8 mouse cellular contexts compared by ENCODE assay signal in genomic region chr12:24697484-24698204, GRCm38 (mm10). TPM values are rescaled to one million over a fixed set of nuclear protein-coding genes. Genes with fewer than 3 reads are reported as not detected.
DNase-seq lines count a peak whose midpoint lies in the region; ATAC-seq and TF ChIP-seq lines count a peak whose summit lies in the region.

No protein-coding gene starts in this region.

- no peaks in the 10 kb centered on the region for H3K36me3 ChIP-seq in heart, embryonic 13.5 days
- no peaks in the 10 kb centered on the region for H3K36me3 ChIP-seq in MEL (ENCODE audit: control insufficient read depth in 1 of 2, insufficient read depth in 2 of 2, low read length in 2 of 2)

- TF ChIP-seq RAD21 in MEL (IDR thresholded peaks at IDR 0.05; ENCODE audit: low read depth, low read length) = peak; percentile 13

- H3K4me3 ChIP-seq in heart, embryonic 13.5 days = no peak overlapping the region
- peak overlapping the region; percentile 44 to 54 for H3K4me3 ChIP-seq in MEL (ENCODE audit: control insufficient read depth in 1 of 2, insufficient read depth in 1 of 2, low read depth in 2 of 2, low read length in 2 of 2)

- no peak for TF ChIP-seq EP300 in MEL (IDR thresholded peaks at IDR 0.05; ENCODE audit: low read depth in 1 of 2, low read length in 2 of 2)

- no peak overlapping the region for H3K27ac ChIP-seq in heart, embryonic 13.5 days (replicated peaks)
- H3K27ac ChIP-seq in MEL (ENCODE audit: control insufficient read depth, low read depth, low read length) = no peak overlapping the region

- no peak for TF ChIP-seq POLR2A in MEL (IDR thresholded peaks at IDR 0.05; ENCODE audit: control insufficient read depth in 1 of 2, insufficient read depth in 1 of 2, low read depth in 1 of 2, low read length in 2 of 2, poor library complexity in 1 of 2)

- H3K9ac ChIP-seq in heart, embryonic 13.5 days = no peak overlapping the region
- peak overlapping the region; percentile 39 for H3K9ac ChIP-seq in MEL (ENCODE audit: control insufficient read depth, low read depth, low read length, poor library complexity, severe bottlenecking)

- TF ChIP-seq CTCF in MEL (IDR thresholded peaks at IDR 0.05 in 2 of 3, conservative IDR thresholded peaks at IDR 0.05 in 1 of 3; ENCODE audit: control insufficient read depth in 1 of 3, insufficient read depth in 1 of 3, low read depth in 2 of 3, low read length in 3 of 3, poor library complexity in 1 of 3, severe bottlenecking in 1 of 3) = peak in 2 of 3 experiments; percentile 44 to 64; a peak in 5 of 6 replicates

- H3K4me2 ChIP-seq in heart, embryonic 13.5 days = peak overlapping the region; percentile 13; the same call in 1 of the 2 replicates

- H3K27me3 ChIP-seq in heart, embryonic 13.5 days (replicated peaks) = peaks cover 11% of the 10 kb centered on the region
- no peaks in the 10 kb centered on the region for H3K27me3 ChIP-seq in MEL (ENCODE audit: control insufficient read depth in 1 of 2, insufficient read depth in 2 of 2, low read length in 2 of 2)

- no peak for ATAC-seq in heart, embryonic 13.5 days (ENCODE audit: extremely low read depth, insufficient number of reproducible peaks, low FRiP score, low TSS enrichment)
- peak; percentile 72 for ATAC-seq in granulocyte monocyte progenitor cell, adult 5-6 weeks (replicated peaks; ENCODE audit: poor library complexity, severe bottlenecking)
- ATAC-seq in megakaryocyte-erythroid progenitor cell, adult 5-6 weeks (replicated peaks; ENCODE audit: low FRiP score, low TSS enrichment, poor library complexity, severe bottlenecking) = peak; percentile 61

- H3K9me3 ChIP-seq in heart, embryonic 13.5 days = no peaks in the 10 kb centered on the region
- H3K9me3 ChIP-seq in MEL (replicated peaks; ENCODE audit: insufficient read depth, low read length) = no peaks in the 10 kb centered on the region

- H3K79me2 ChIP-seq in MEL (ENCODE audit: control insufficient read depth, insufficient read depth, low read length, poor library complexity) = no peaks in the 10 kb centered on the region

- 57% methylated on average over 8 of the region's 8 CpGs for WGBS in heart, embryonic 13.5 days

- no peak for DNase-seq in heart, adult 9 months (ENCODE audit: low spot score in 2 of 2)
- DNase-seq in MEL (ENCODE audit: low read depth, low spot score) = peak; percentile 85
- no peak for DNase-seq in urinary bladder, postnatal 36 days (ENCODE audit: low spot score in 2 of 2)
- DNase-seq in ovary, adult 18-20 months (ENCODE audit: low spot score) = no peak
- DNase-seq in heart, adult 18-20 months = no peak

- peaks cover 2% of the 10 kb centered on the region for H3K4me1 ChIP-seq in heart, embryonic 13.5 days
- H3K4me1 ChIP-seq in MEL (ENCODE audit: control insufficient read depth in 1 of 2, insufficient read depth in 2 of 2, low read length in 2 of 2) = peaks cover 0 to 4% of the 10 kb centered on the region in 2 experiments; a peak in 1 of 4 replicates

TF ChIP-seq in MEL, 35 proteins besides CTCF, POLR2A, EP300 and RAD21:
- TF ChIP-seq SMC3 (IDR thresholded peaks at IDR 0.05; ENCODE audit: low read depth, low read length) (peak; percentile 53), BHLHE40 (IDR thresholded peaks at IDR 0.05; ENCODE audit: borderline replicate concordance, low read depth, low read length) (no peak)
TF ChIP-seq in MEL: peak in this region for 1.

RNA-seq across cellular contexts. Expression of gene Rrm2, which starts 10.4 kb away (rescaled TPM):
- 248 and 263 TPM in 2 replicates for polyA plus RNA-seq in heart, embryonic 13.5 days (2015; fragmentation: Nextera tagmentation; extraction: Ambion mirVana)
- total RNA-seq in MEL (2012; rRNA removed) = 81.2 and 88.2 TPM in 2 replicates
- polyA plus RNA-seq in MEL (2012; ENCODE audit: insufficient read depth in 1 of 2, insufficient read length in 2 of 2, low read depth in 1 of 2, low replicate concordance in 2 of 2, missing spikeins in 1 of 2) = 100 to 1,000 TPM; 127 to 158 TPM
- 132 and 162 TPM in 2 replicates for total RNA-seq in granulocyte monocyte progenitor cell, adult 5-6 weeks (2014; fragmentation: Nextera tagmentation)
- 130 and 144 TPM in 2 replicates for total RNA-seq in granulocyte monocyte progenitor cell, adult 5-6 weeks (2017)
- 188 and 245 TPM in 2 replicates for total RNA-seq in megakaryocyte-erythroid progenitor cell, adult 5-6 weeks (2014; fragmentation: Nextera tagmentation)
- total RNA-seq in megakaryocyte-erythroid progenitor cell, adult 5-6 weeks (2017) = 98.3 and 173 TPM in 2 replicates
- 1 to 10 TPM; 2.0 to 3.4 TPM for total RNA-seq in heart, adult 18-20 months (2021)

RNA-seq across cellular contexts. Expression of gene Cys1, which starts 16.0 kb away (rescaled TPM):
- polyA plus RNA-seq in heart, embryonic 13.5 days (2015; fragmentation: Nextera tagmentation; extraction: Ambion mirVana) = 0.56 and 1.2 TPM in 2 replicates
- total RNA-seq in MEL (2012; rRNA removed) = not detected in 2 replicates
- polyA plus RNA-seq in MEL (2012; ENCODE audit: insufficient read depth in 1 of 2, insufficient read length in 2 of 2, low read depth in 1 of 2, low replicate concordance in 2 of 2, missing spikeins in 1 of 2) = not detected
- total RNA-seq in granulocyte monocyte progenitor cell, adult 5-6 weeks (2014; fragmentation: Nextera tagmentation) = not detected in 2 replicates
- total RNA-seq in granulocyte monocyte progenitor cell, adult 5-6 weeks (2017) = not detected in 2 replicates
- total RNA-seq in megakaryocyte-erythroid progenitor cell, adult 5-6 weeks (2014; fragmentation: Nextera tagmentation) = not detected in 2 replicates
- not detected in 2 replicates for total RNA-seq in megakaryocyte-erythroid progenitor cell, adult 5-6 weeks (2017)
- 1 to 10 TPM; 3.3 to 3.9 TPM for total RNA-seq in heart, adult 18-20 months (2021)

RNA-seq across cellular contexts. Expression of gene Klf11, which starts 46.6 kb away (rescaled TPM):
- 16.8 and 17.5 TPM in 2 replicates for polyA plus RNA-seq in heart, embryonic 13.5 days (2015; fragmentation: Nextera tagmentation; extraction: Ambion mirVana)
- total RNA-seq in MEL (2012; rRNA removed) = 1.8 and 2.4 TPM in 2 replicates
- polyA plus RNA-seq in MEL (2012; ENCODE audit: insufficient read depth in 1 of 2, insufficient read length in 2 of 2, low read depth in 1 of 2, low replicate concordance in 2 of 2, missing spikeins in 1 of 2) = 1 to 10 TPM in 1 of 2 experiments, not detected in 1; 7.2 TPM
- 7.1 and 13.2 TPM in 2 replicates for total RNA-seq in granulocyte monocyte progenitor cell, adult 5-6 weeks (2014; fragmentation: Nextera tagmentation)
- total RNA-seq in granulocyte monocyte progenitor cell, adult 5-6 weeks (2017) = 10.0 and 12.7 TPM in 2 replicates
- 10.9 and 16.6 TPM in 2 replicates for total RNA-seq in megakaryocyte-erythroid progenitor cell, adult 5-6 weeks (2014; fragmentation: Nextera tagmentation)
- total RNA-seq in megakaryocyte-erythroid progenitor cell, adult 5-6 weeks (2017) = 15.7 and 18.6 TPM in 2 replicates
- total RNA-seq in heart, adult 18-20 months (2021) = 10 to 100 TPM; 11.6 to 12.4 TPM

Comparison
In these comparisons a context has a peak if more than half of its experiments do, and no peak if none do; other contexts are left out.
1. RNA of gene Rrm2, which starts 10.4 kb away (total RNA-seq): 98.3 to 245 TPM in megakaryocyte-erythroid progenitor cell, adult 5-6 weeks, 130 to 162 TPM in granulocyte monocyte progenitor cell, adult 5-6 weeks and 81.2 to 88.2 TPM in MEL; 2.0 to 3.4 TPM in heart, adult 18-20 months; every median in the first group is over 10 times any median in the second.